Mouse (Mus musculus) spleen, adult 2 months (tissue): Measurements from ENCODE around the gene Rfx4.

Source experiments
- CTCF ChIP-seq: fragments of 200-500 bp; IDR thresholded peaks from 2 replicates; pipeline ENCODE4 v1.5.1; 2011; ENCODE audit warnings: mild to moderate bottlenecking, inconsistent platforms; ENCODE audit not compliant: insufficient read depth, insufficient read length, insufficient replicate concordance; ENCODE audit errors: extremely low read depth
- POLR2A ChIP-seq: fragments of 200-500 bp; IDR thresholded peaks from 2 replicates; pipeline ENCODE4 v1.6.1; 2011; ENCODE audit warnings: low read depth, low read length, inconsistent platforms

DNA sequence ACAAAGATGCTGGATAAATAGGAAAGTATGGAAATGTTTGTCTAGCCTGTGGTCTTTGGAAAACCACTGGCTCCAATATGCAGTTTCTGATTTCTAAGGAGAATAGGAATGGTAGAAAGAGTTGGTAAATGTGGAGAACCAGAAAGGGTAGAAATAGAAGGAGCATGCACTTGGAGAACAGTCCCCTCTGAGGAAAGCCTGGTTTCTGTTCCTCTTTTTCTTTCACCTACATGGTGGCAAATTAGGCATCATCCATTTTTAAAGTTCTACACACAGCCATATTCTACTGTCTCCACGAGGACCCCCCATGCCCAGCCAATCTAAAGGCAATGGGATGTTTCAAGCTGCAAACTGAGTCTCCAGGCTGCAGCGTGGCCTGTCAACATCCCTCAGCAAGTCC is 81.5 kb downstream of the Rfx4 start:
- TF ChIP-seq POLR2A (no peak), CTCF (no peak)
